Mouse (Mus musculus) kidney, postnatal 36 days (tissue): Measurements from ENCODE around the gene Kcng3.

ENCODE experiments used
- DNase-seq, 2 experiments: peaks; one replicate each; pipeline ENCODE4 v3.0.0; 2021 to 2022; ENCODE audit warnings: mixed read lengths in 2 of 2

The Kcng3 gene

GRCm38 (mm10) chr17:83554997-83555396 lies 76.7 kb downstream of the Kcng3 start:
- no peak for DNase-seq

- peak in 1 of 2 experiments; percentile 42 for DNase-seq
Measured at GRCm38 (mm10) chr17:83548501-83549233, 83.0 kb downstream of the Kcng3 start.

DNA sequence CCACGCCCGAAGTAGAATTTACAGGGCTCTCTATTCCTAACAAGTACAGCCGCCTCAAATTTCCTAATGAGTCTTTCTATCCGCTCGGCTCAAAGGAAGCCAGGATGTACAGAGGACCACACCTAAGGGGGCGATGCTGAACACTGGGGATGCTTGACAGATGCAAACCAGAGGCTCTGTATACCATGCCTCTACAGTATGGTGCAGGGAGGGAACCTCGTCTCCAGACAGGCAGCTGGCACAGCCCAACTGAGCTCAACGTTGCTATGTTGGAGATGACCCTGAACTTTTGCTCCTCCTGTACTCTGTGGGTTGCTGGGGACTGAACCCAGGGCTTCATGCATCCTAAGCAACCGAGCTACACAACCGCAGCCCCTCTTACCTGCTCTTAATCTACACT lies 84.5 kb downstream of the Kcng3 start:
- no peak for DNase-seq

DNA sequence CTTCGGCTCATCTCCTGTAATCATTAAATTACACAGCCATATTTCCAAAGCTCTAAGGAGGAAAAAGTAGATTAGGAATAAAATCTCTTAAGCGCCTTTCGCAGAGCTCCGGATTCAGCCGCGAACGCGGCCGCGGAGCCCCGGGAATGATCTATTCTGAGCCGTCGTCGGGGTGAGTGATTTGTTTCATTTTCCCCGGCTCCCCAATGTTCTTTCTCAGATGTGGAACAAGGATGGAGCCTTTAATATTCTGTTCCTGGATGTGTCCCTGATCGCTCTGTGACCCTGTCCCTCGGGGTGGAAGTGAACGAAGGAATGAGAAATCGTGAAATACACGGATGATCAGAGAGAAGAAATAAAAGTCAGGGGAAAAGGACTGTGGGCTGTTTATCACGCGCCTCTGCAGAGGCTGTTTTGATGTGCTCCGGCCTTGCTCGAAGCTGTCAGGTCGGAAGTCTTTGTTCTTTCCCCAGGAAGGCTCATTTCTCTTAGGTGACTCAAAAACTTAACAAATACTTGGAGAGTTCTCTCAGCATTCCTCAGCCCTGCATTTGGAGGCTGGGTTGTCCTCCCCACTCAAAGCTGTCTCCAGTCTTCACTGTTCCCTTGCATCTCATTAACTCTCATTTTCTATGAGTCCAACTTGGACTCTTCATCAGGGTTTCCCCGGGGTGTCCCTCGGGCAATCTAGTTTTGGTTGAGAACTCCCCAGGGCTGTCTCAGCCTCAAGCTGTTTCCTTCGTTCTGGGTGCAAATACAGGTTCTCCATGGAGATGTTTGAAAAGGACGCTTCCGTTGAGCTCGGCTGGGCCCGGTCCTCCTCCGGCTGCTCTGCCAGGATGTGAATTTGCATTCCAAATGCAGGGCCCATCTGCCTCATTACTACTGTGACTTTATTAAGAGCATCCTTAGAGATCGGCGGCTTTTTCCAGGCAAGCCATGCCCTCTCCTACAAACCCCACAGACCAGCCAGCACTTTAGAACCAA lies 85.6 kb downstream of the Kcng3 start:
- DNase-seq: no peak

DNA sequence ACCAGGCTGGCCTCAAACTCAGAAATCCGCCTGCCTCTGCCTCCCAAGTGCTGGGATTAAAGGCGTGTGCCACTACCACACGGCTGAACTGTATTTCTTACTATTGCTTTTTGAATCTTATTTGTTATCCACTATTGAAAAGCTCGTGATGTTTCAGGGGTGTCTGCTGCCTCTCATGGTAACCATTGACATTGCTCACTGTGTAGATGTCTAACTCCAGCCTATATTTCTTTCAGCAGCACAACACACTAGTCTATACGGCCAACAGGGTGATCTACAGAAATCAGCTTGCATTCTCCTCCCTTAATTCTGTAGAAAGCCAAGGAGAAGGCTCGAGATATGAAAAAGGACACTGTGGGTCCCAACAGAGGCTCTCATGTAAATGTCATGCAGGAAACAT lies 86.4 kb downstream of the Kcng3 start:
- no peak for DNase-seq

DNA sequence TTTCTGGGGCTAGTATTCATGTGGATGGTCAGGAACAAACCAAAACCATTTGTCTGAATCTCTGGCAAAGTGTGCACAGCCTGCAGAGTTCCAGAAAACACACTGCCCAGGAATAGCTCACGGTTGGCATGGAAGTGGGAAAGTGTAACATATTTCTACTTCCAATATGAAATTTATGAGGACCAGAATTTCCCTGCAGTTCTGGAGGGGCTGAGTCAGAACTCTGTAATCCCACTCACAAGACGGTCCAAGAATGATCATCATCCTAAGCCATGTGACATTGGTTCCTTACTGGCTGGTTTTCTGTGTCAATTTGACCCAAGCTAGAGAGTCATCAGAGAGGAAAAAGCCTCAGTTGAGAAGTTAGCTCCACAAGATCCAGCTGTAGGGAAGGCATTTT lies 89.3 kb downstream of the Kcng3 start:
- no peak for DNase-seq

DNA sequence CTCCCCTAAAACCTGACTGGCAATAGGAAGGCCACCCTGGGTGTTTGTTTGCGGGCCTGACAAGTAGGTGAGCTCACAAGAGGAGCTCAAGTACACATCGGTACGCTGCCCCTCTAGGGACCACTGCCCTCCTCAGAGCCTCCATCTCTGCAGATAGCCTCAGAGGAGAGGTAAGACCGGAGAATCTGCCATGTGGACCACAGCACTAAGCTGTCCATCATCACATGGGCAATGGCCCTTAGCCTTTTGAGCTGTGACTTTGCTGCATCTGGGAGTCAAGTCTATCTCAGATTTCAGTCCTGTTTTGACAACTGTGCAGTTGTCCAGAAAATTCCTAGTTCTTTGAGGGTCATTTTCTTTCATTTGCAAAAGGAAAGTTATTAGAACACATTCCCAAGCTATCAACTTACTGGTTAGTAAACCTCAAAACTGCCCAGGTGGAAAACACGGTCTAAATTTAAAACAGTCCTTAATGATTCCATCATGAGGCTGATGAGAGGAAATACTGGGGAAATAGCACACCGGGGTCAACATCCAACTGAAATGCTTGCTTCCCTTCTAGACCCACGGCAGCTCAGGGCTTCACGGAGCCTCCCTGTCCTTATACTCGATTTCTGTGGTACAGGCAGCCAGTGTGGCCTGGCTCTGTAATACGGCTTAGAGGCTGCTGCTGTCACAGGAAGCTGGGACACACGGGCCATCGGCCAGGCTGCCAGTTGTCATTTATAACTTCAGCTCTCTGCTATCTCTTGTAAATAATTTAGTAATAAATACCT lies 92.2 kb downstream of the Kcng3 start:
- no peak for DNase-seq

- DNase-seq: no peak
Measured at GRCm38 (mm10) chr17:83538694-83539093, 93.0 kb downstream of the Kcng3 start.

DNA sequence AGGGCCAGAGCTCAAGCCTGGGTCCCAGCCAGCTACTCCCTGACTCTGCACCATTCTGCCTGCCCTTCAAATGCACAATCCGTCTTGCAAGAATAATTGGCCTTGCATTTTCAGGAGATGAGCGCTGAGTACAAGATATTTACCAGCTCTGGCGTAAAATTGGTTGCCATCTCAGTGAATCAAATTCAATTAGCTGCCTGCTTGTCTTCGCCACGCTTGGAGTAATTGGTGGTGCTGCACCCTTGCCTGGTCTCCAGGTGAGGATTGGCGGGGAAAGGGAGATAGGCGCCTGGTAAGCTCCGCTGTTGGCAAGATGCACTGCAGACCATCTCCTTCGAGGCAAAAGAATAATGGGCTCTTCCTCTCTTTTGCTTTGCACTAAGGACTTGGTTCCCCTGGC lies 93.6 kb downstream of the Kcng3 start:
- DNase-seq: no peak
